Comparison of ENCODE assay signal across 8 mouse cellular contexts in genomic region chr3:31093196-31093595, GRCm38 (mm10). TPM values are rescaled to one million over a fixed set of nuclear protein-coding genes. Genes with fewer than 3 reads are reported as not detected.
DNase-seq lines count a peak whose midpoint lies in the region; ATAC-seq and TF ChIP-seq lines count a peak whose summit lies in the region.

No protein-coding gene starts in this region.

- peak overlapping the region; percentile 74 for H3K9ac ChIP-seq in hindbrain, embryonic 15.5 days
- peak overlapping the region; percentile 96 for H3K9ac ChIP-seq in midbrain, embryonic 16.5 days (ENCODE audit: low read depth, low read length)

- no peak for ATAC-seq in CD4-positive, CD25-positive, alpha-beta regulatory T cell, adult 4 months
- ATAC-seq in hindbrain, embryonic 15.5 days (ENCODE audit: low FRiP score, low read depth) = peak; percentile 13
- peak; percentile 43 for ATAC-seq in midbrain, embryonic 16.5 days

- peaks cover 11% of the 10 kb centered on the region for H3K36me3 ChIP-seq in forebrain, embryonic 10.5 days (replicated peaks)
- H3K36me3 ChIP-seq in hindbrain, embryonic 15.5 days = no peaks in the 10 kb centered on the region
- H3K36me3 ChIP-seq in midbrain, embryonic 16.5 days (ENCODE audit: control insufficient read depth, insufficient read depth, low read length) = 0 out of 2 replicates have a peak, but pooled peaks cover 2% of the 10 kb centered on the region
- H3K36me3 ChIP-seq in thymus, adult 2 months (ENCODE audit: control insufficient read depth, insufficient read depth, low read length) = no peaks in the 10 kb centered on the region

- no peak for TF ChIP-seq POLR2A in bone marrow, adult 2 months (IDR thresholded peaks at IDR 0.05; ENCODE audit: borderline replicate concordance, control insufficient read depth, low read depth, low read length)
- no peak for TF ChIP-seq POLR2A in thymus, adult 2 months (IDR thresholded peaks at IDR 0.05; ENCODE audit: control insufficient read depth, extremely low read depth, insufficient read depth, low read length, poor library complexity)

- WGBS in bone marrow, adult 2 months = 11% methylated on average over 13 of the region's 13 CpGs
- 2% methylated on average over 13 of the region's 13 CpGs for WGBS in forebrain, embryonic 10.5 days
- WGBS in hindbrain, embryonic 15.5 days = 2% methylated on average over 13 of the region's 13 CpGs
- WGBS in midbrain, embryonic 16.5 days = under 1% methylated on average over 13 of the region's 13 CpGs
- 3% methylated on average over 13 of the region's 13 CpGs for WGBS in thymus, adult 2 months

- H3K4me1 ChIP-seq in bone marrow, adult 2 months (ENCODE audit: control insufficient read depth, insufficient read depth, low read length) = peaks cover 3% of the 10 kb centered on the region
- peaks cover 44% of the 10 kb centered on the region for H3K4me1 ChIP-seq in forebrain, embryonic 10.5 days
- peaks cover 27% of the 10 kb centered on the region for H3K4me1 ChIP-seq in hindbrain, embryonic 15.5 days (replicated peaks)
- H3K4me1 ChIP-seq in midbrain, embryonic 16.5 days (ENCODE audit: control insufficient read depth, insufficient read depth, low read length) = peaks cover 28% of the 10 kb centered on the region
- H3K4me1 ChIP-seq in thymus, adult 2 months (replicated peaks; ENCODE audit: control insufficient read depth, insufficient read depth, low read length) = peaks cover 13% of the 10 kb centered on the region

- no peaks in the 10 kb centered on the region for H3K9me3 ChIP-seq in forebrain, embryonic 10.5 days
- H3K9me3 ChIP-seq in hindbrain, embryonic 15.5 days = no peaks in the 10 kb centered on the region
- H3K9me3 ChIP-seq in midbrain, embryonic 16.5 days (replicated peaks; ENCODE audit: control insufficient read depth, low read length, poor library complexity, severe bottlenecking) = no peaks in the 10 kb centered on the region

- peak overlapping the region; percentile 30; the same call in 1 of the 2 replicates for H3K27ac ChIP-seq in bone marrow, adult 2 months (ENCODE audit: control insufficient read depth, insufficient read depth, low read depth, low read length, poor library complexity)
- peak overlapping the region; percentile 98 for H3K27ac ChIP-seq in forebrain, embryonic 10.5 days
- H3K27ac ChIP-seq in hindbrain, embryonic 15.5 days (replicated peaks) = peak overlapping the region; percentile 100
- peak overlapping the region; percentile 99 for H3K27ac ChIP-seq in midbrain, embryonic 16.5 days (ENCODE audit: low read length)
- peak overlapping the region; percentile 96; the same call in 1 of the 2 replicates for H3K27ac ChIP-seq in thymus, adult 2 months (ENCODE audit: control insufficient read depth, insufficient read depth, low read length)

- intact Hi-C loops in left cerebral cortex, postnatal 25 days (cut with DNase I) = loop anchor here (5.0 kb wide), 1 partner anchor 214 kb away; no protein-coding TSS in a partner anchor

- peak overlapping the region; percentile 43 for H3K4me3 ChIP-seq in bone marrow, adult 2 months (replicated peaks; ENCODE audit: control insufficient read depth, low read depth, low read length)
- H3K4me3 ChIP-seq in forebrain, embryonic 10.5 days = peak overlapping the region; percentile 96
- H3K4me3 ChIP-seq in hindbrain, embryonic 15.5 days = peak overlapping the region; percentile 92
- peak overlapping the region; percentile 99 for H3K4me3 ChIP-seq in midbrain, embryonic 16.5 days (ENCODE audit: low read depth, low read length)
- H3K4me3 ChIP-seq in thymus, adult 2 months (ENCODE audit: control insufficient read depth, insufficient read depth, low read length) = peak overlapping the region; percentile 67; the same call in 1 of the 2 replicates

- H3K4me2 ChIP-seq in hindbrain, embryonic 15.5 days = peak overlapping the region; percentile 91
- H3K4me2 ChIP-seq in midbrain, embryonic 16.5 days (ENCODE audit: low read length) = peak overlapping the region; percentile 83

- peaks cover 22% of the 10 kb centered on the region for H3K27me3 ChIP-seq in forebrain, embryonic 10.5 days (ENCODE audit: poor library complexity, severe bottlenecking)
- no peaks in the 10 kb centered on the region for H3K27me3 ChIP-seq in hindbrain, embryonic 15.5 days
- no peaks in the 10 kb centered on the region for H3K27me3 ChIP-seq in midbrain, embryonic 16.5 days (ENCODE audit: control insufficient read depth, insufficient read depth, low read depth, low read length)
- H3K27me3 ChIP-seq in thymus, adult 2 months (ENCODE audit: control insufficient read depth, insufficient read depth, low read length) = no peaks in the 10 kb centered on the region

- peak; percentile 69 for DNase-seq in CD4-positive, CD25-positive, alpha-beta regulatory T cell, adult 2 months (ENCODE audit: low read depth, low spot score)
- peak; percentile 43 for DNase-seq in forebrain, embryonic 10.5 days (ENCODE audit: extremely low spot score, low spot score)
- DNase-seq in left cerebral cortex, postnatal 25 days (ENCODE audit: low spot score in 2 of 2) = peak; percentile 62 to 91
- peak; percentile 38 for DNase-seq in thymus, adult 2 months

- TF ChIP-seq CTCF in bone marrow, adult 2 months (IDR thresholded peaks at IDR 0.05; ENCODE audit: control insufficient read depth, insufficient read depth, low read length) = no peak
- no peak for TF ChIP-seq CTCF in thymus, adult 2 months (IDR thresholded peaks at IDR 0.05; ENCODE audit: borderline replicate concordance, control insufficient read depth, extremely low read depth, insufficient read depth, low read length, poor library complexity)

RNA-seq across cellular contexts. Expression of gene Skil, which starts 1.7 kb away (rescaled TPM):
- 10 to 100 TPM; 60.4 to 66.0 TPM for polyA plus RNA-seq in CD4-positive, CD25-positive, alpha-beta regulatory T cell, adult 4 months (2017; shearing (Covaris generic))
- polyA plus RNA-seq in bone marrow, adult 2 months (2011; ENCODE audit: insufficient read depth, insufficient read length, low replicate concordance, missing spikeins) = 1.4 and 2.9 TPM in 2 replicates
- polyA plus RNA-seq in forebrain, embryonic 10.5 days (2016; fragmentation: Nextera tagmentation; extraction: Ambion mirVana) = 24.2 and 25.5 TPM in 2 replicates
- polyA plus RNA-seq in hindbrain, embryonic 15.5 days (2015; fragmentation: Nextera tagmentation; extraction: Ambion mirVana) = 23.3 and 23.9 TPM in 2 replicates
- total RNA-seq in left cerebral cortex, postnatal 25 days (2021) = 10 to 100 TPM; 64.5 to 66.0 TPM
- 29.9 and 32.4 TPM in 2 replicates for polyA plus RNA-seq in midbrain, embryonic 16.5 days (2015; fragmentation: Nextera tagmentation; extraction: Ambion mirVana)
- 12.4 and 13.1 TPM in 2 replicates for polyA plus RNA-seq in thymus, adult 2 months (2012; rRNA removed)

RNA-seq across cellular contexts. Expression of gene Cldn11, which starts 56.5 kb away (rescaled TPM):
- polyA plus RNA-seq in CD4-positive, CD25-positive, alpha-beta regulatory T cell, adult 4 months (2017; shearing (Covaris generic)) = not detected
- polyA plus RNA-seq in bone marrow, adult 2 months (2011; ENCODE audit: insufficient read depth, insufficient read length, low replicate concordance, missing spikeins) = 0.80 TPM in 1 of 2 replicates, not detected in the other
- polyA plus RNA-seq in forebrain, embryonic 10.5 days (2016; fragmentation: Nextera tagmentation; extraction: Ambion mirVana) = 9.0 TPM in 2 replicates
- polyA plus RNA-seq in hindbrain, embryonic 15.5 days (2015; fragmentation: Nextera tagmentation; extraction: Ambion mirVana) = 55.6 and 76.0 TPM in 2 replicates
- total RNA-seq in left cerebral cortex, postnatal 25 days (2021) = 100 to 1,000 TPM; 148 to 171 TPM
- 37.3 and 41.4 TPM in 2 replicates for polyA plus RNA-seq in midbrain, embryonic 16.5 days (2015; fragmentation: Nextera tagmentation; extraction: Ambion mirVana)
- polyA plus RNA-seq in thymus, adult 2 months (2012; rRNA removed) = 1.5 TPM in 2 replicates

Comparison
In these comparisons a context has a peak if more than half of its experiments do, and no peak if none do; other contexts are left out.
1. H3K27ac ChIP-seq: peak in every context shown above with its lines; median percentile 100 in hindbrain, embryonic 15.5 days; 99 in midbrain, embryonic 16.5 days; 98 in forebrain, embryonic 10.5 days; 96 in thymus, adult 2 months; 30 in bone marrow, adult 2 months.
2. H3K4me3 ChIP-seq: peak in every context shown above with its lines; median percentile 99 in midbrain, embryonic 16.5 days; 96 in forebrain, embryonic 10.5 days; 92 in hindbrain, embryonic 15.5 days; 67 in thymus, adult 2 months; 43 in bone marrow, adult 2 months.